Mouse (Mus musculus): ENCODE measurements around the gene T2. TPM values are rescaled to one million over a fixed set of nuclear protein-coding genes. Genes with fewer than 3 reads are reported as not detected.

T2 gene
- polyA plus RNA-seq, 1 experiment from 2014 or later = not detected

- ATAC-seq (ENCODE audit: low read depth) = no peak
- no peaks in the 10 kb centered on the region for H3K36me3 ChIP-seq (ENCODE audit: control insufficient read depth, insufficient read depth)
- no peaks in the 10 kb centered on the region for H3K9me3 ChIP-seq (replicated peaks; ENCODE audit: control insufficient read depth, low read length)
- no peak overlapping the region for H3K9ac ChIP-seq (ENCODE audit: low read depth, low read length)
- H3K4me3 ChIP-seq (ENCODE audit: low read depth, low read length) = no peak overlapping the region
- 38% methylated on average over 3 of the region's 3 CpGs for WGBS (ENCODE audit: insufficient replicate concordance)
- H3K4me2 ChIP-seq (ENCODE audit: low read depth, low read length) = no peak overlapping the region
- no peak overlapping the region for H3K27ac ChIP-seq (ENCODE audit: low read length)
- H3K4me1 ChIP-seq (ENCODE audit: control insufficient read depth, low read depth, low read length) = no peaks in the 10 kb centered on the region
- peaks cover 3% of the 10 kb centered on the region; the same call in 1 of the 2 replicates for H3K27me3 ChIP-seq (ENCODE audit: control insufficient read depth, insufficient read depth, low read depth, low read length)
These were observed 88.3 kb downstream of the T2 start for GRCm38 (mm10) chr17:8444062-8444461.

GRCm38 (mm10) chr17:8447676-8448192 is 91.9 kb downstream of the T2 start:
- no peaks in the 10 kb centered on the region for H3K27me3 ChIP-seq (ENCODE audit: control insufficient read depth, insufficient read depth, low read depth, low read length)
- H3K4me3 ChIP-seq (ENCODE audit: low read depth, low read length) = no peak overlapping the region
- H3K27ac ChIP-seq (ENCODE audit: low read length) = no peak overlapping the region
- no peak overlapping the region for H3K4me2 ChIP-seq (ENCODE audit: low read depth, low read length)
- no peaks in the 10 kb centered on the region for H3K4me1 ChIP-seq (ENCODE audit: control insufficient read depth, low read depth, low read length)
- H3K9me3 ChIP-seq (replicated peaks; ENCODE audit: control insufficient read depth, low read length) = no peaks in the 10 kb centered on the region
- WGBS (ENCODE audit: insufficient replicate concordance) = 40% methylated on average over 9 of the region's 9 CpGs
- no peaks in the 10 kb centered on the region for H3K36me3 ChIP-seq (ENCODE audit: control insufficient read depth, insufficient read depth)
- no peak overlapping the region for H3K9ac ChIP-seq (ENCODE audit: low read depth, low read length)
- ATAC-seq (ENCODE audit: low read depth) = no peak

GRCm38 (mm10) chr17:8448324-8448723 is 92.5 kb downstream of the T2 start:
- no peaks in the 10 kb centered on the region for H3K27me3 ChIP-seq (ENCODE audit: control insufficient read depth, insufficient read depth, low read depth, low read length)
- H3K9me3 ChIP-seq (replicated peaks; ENCODE audit: control insufficient read depth, low read length) = no peaks in the 10 kb centered on the region
- H3K4me3 ChIP-seq (ENCODE audit: low read depth, low read length) = no peak overlapping the region
- H3K9ac ChIP-seq (ENCODE audit: low read depth, low read length) = no peak overlapping the region
- no peak overlapping the region for H3K27ac ChIP-seq (ENCODE audit: low read length)
- no peaks in the 10 kb centered on the region for H3K36me3 ChIP-seq (ENCODE audit: control insufficient read depth, insufficient read depth)
- no peak overlapping the region for H3K4me2 ChIP-seq (ENCODE audit: low read depth, low read length)
- 59% methylated on average over 3 of the region's 3 CpGs for WGBS (ENCODE audit: insufficient replicate concordance)
- ATAC-seq (ENCODE audit: low read depth) = no peak
- no peaks in the 10 kb centered on the region for H3K4me1 ChIP-seq (ENCODE audit: control insufficient read depth, low read depth, low read length)

- Histone ChIP-seq H3K4me3 (ENCODE audit: low read depth, low read length) (no peak overlapping the region), H3K4me1 (ENCODE audit: control insufficient read depth, low read depth, low read length) (no peaks in the 10 kb centered on the region), H3K27me3 (ENCODE audit: control insufficient read depth, insufficient read depth, low read depth, low read length) (no peaks in the 10 kb centered on the region), H3K36me3 (ENCODE audit: control insufficient read depth, insufficient read depth) (no peaks in the 10 kb centered on the region), H3K27ac (ENCODE audit: low read length) (no peak overlapping the region), H3K4me2 (ENCODE audit: low read depth, low read length) (no peak overlapping the region), H3K9me3 (replicated peaks; ENCODE audit: control insufficient read depth, low read length) (no peaks in the 10 kb centered on the region), H3K9ac (ENCODE audit: low read depth, low read length) (no peak overlapping the region)
- 38% methylated on average over 6 of the region's 6 CpGs for WGBS (ENCODE audit: insufficient replicate concordance)
- no peak for ATAC-seq (ENCODE audit: low read depth)
These were observed 99.4 kb downstream of the T2 start for GRCm38 (mm10) chr17:8455196-8455595.

- H3K4me3 ChIP-seq (ENCODE audit: low read depth, low read length) = no peak overlapping the region
These were observed 99.8 kb downstream of the T2 start for GRCm38 (mm10) chr17:8455601-8456000.

GRCm38 (mm10) chr17:8456856-8457460 is 101.2 kb downstream of the T2 start:
- Histone ChIP-seq H3K4me1 (ENCODE audit: control insufficient read depth, low read depth, low read length) (no peaks in the 10 kb centered on the region), H3K9ac (ENCODE audit: low read depth, low read length) (no peak overlapping the region), H3K4me2 (ENCODE audit: low read depth, low read length) (no peak overlapping the region), H3K36me3 (ENCODE audit: control insufficient read depth, insufficient read depth) (no peaks in the 10 kb centered on the region), H3K27me3 (ENCODE audit: control insufficient read depth, insufficient read depth, low read depth, low read length) (no peaks in the 10 kb centered on the region), H3K27ac (ENCODE audit: low read length) (no peak overlapping the region), H3K9me3 (replicated peaks; ENCODE audit: control insufficient read depth, low read length) (no peaks in the 10 kb centered on the region), H3K4me3 (ENCODE audit: low read depth, low read length) (no peak overlapping the region)
- WGBS (ENCODE audit: insufficient replicate concordance) = 25% methylated on average over 9 of the region's 9 CpGs
- ATAC-seq (ENCODE audit: low read depth) = no peak

More at GRCm38 (mm10) chr17:8455601-8456000, 99.8 kb downstream of the T2 start:
- H3K4me2 ChIP-seq (ENCODE audit: low read depth, low read length) = no peak overlapping the region
- no peaks in the 10 kb centered on the region for H3K27me3 ChIP-seq (ENCODE audit: control insufficient read depth, insufficient read depth, low read depth, low read length)
- no peak overlapping the region for H3K27ac ChIP-seq (ENCODE audit: low read length)
- no peak overlapping the region for H3K9ac ChIP-seq (ENCODE audit: low read depth, low read length)
- H3K36me3 ChIP-seq (ENCODE audit: control insufficient read depth, insufficient read depth) = no peaks in the 10 kb centered on the region
- 65% methylated on average over 7 of the region's 7 CpGs for WGBS (ENCODE audit: insufficient replicate concordance)
- no peaks in the 10 kb centered on the region for H3K4me1 ChIP-seq (ENCODE audit: control insufficient read depth, low read depth, low read length)
- ATAC-seq (ENCODE audit: low read depth) = no peak
- no peaks in the 10 kb centered on the region for H3K9me3 ChIP-seq (replicated peaks; ENCODE audit: control insufficient read depth, low read length)

- Histone ChIP-seq H3K4me2 (ENCODE audit: low read depth, low read length) (no peak overlapping the region), H3K9me3 (replicated peaks; ENCODE audit: control insufficient read depth, low read length) (no peaks in the 10 kb centered on the region)
These were observed 105.8 kb downstream of the T2 start for GRCm38 (mm10) chr17:8461568-8461967.

GRCm38 (mm10) chr17:8463482-8464128 is 107.8 kb downstream of the T2 start:
- Histone ChIP-seq H3K4me1 (ENCODE audit: control insufficient read depth, low read depth, low read length) (no peaks in the 10 kb centered on the region), H3K27ac (ENCODE audit: low read length) (no peak overlapping the region), H3K4me3 (ENCODE audit: low read depth, low read length) (no peak overlapping the region), H3K9me3 (replicated peaks; ENCODE audit: control insufficient read depth, low read length) (no peaks in the 10 kb centered on the region), H3K27me3 (ENCODE audit: control insufficient read depth, insufficient read depth, low read depth, low read length) (peaks cover 3% of the 10 kb centered on the region; the same call in 1 of the 2 replicates), H3K9ac (ENCODE audit: low read depth, low read length) (no peak overlapping the region), H3K36me3 (ENCODE audit: control insufficient read depth, insufficient read depth) (no peaks in the 10 kb centered on the region), H3K4me2 (ENCODE audit: low read depth, low read length) (no peak overlapping the region)
- WGBS (ENCODE audit: insufficient replicate concordance) = 18% methylated on average over 9 of the region's 9 CpGs
- no peak for ATAC-seq (ENCODE audit: low read depth)

More at GRCm38 (mm10) chr17:8461568-8461967, 105.8 kb downstream of the T2 start:
- Histone ChIP-seq H3K36me3 (ENCODE audit: control insufficient read depth, insufficient read depth) (no peaks in the 10 kb centered on the region), H3K27ac (ENCODE audit: low read length) (no peak overlapping the region), H3K4me1 (ENCODE audit: control insufficient read depth, low read depth, low read length) (no peaks in the 10 kb centered on the region), H3K9ac (ENCODE audit: low read depth, low read length) (no peak overlapping the region), H3K27me3 (ENCODE audit: control insufficient read depth, insufficient read depth, low read depth, low read length) (no peaks in the 10 kb centered on the region; the same call in 1 of the 2 replicates), H3K4me3 (ENCODE audit: low read depth, low read length) (no peak overlapping the region)
- ATAC-seq (ENCODE audit: low read depth) = no peak
- WGBS (ENCODE audit: insufficient replicate concordance) = 2% methylated on average over 4 of the region's 4 CpGs

GRCm38 (mm10) chr17:8467771-8468170 is 112.0 kb downstream of the T2 start:
- Histone ChIP-seq H3K4me1 (ENCODE audit: control insufficient read depth, low read depth, low read length) (no peaks in the 10 kb centered on the region), H3K9ac (ENCODE audit: low read depth, low read length) (no peak overlapping the region), H3K4me2 (ENCODE audit: low read depth, low read length) (no peak overlapping the region), H3K27ac (ENCODE audit: low read length) (no peak overlapping the region), H3K4me3 (ENCODE audit: low read depth, low read length) (no peak overlapping the region), H3K36me3 (ENCODE audit: control insufficient read depth, insufficient read depth) (no peaks in the 10 kb centered on the region), H3K9me3 (replicated peaks; ENCODE audit: control insufficient read depth, low read length) (no peaks in the 10 kb centered on the region), H3K27me3 (ENCODE audit: control insufficient read depth, insufficient read depth, low read depth, low read length) (peaks cover 6% of the 10 kb centered on the region; the same call in 1 of the 2 replicates)
- WGBS (ENCODE audit: insufficient replicate concordance) = 56% methylated on average over 3 of the region's 3 CpGs
- no peak for ATAC-seq (ENCODE audit: low read depth)

All from liver, embryonic 16.5 days (tissue).